Mouse (Mus musculus) heart, embryonic 14.5 days (tissue): Measurements from ENCODE around the gene Magohb. TPM values are rescaled to one million over a fixed set of nuclear protein-coding genes. Genes with fewer than 3 reads are reported as not detected.

Experiments used
- ATAC-seq: fragments of 200-750 bp; cut with Nextera tagmentation; 2 replicates; pipeline ENCODE4 v1.8.0; 2017; ENCODE audit warnings: low read depth, moderate TSS enrichment; ENCODE audit not compliant: insufficient number of reproducible peaks, insufficient read depth, low FRiP score
- H3K27ac ChIP-seq, 2 experiments: fragments of 200-500 bp in 1 of 2; fragments of 300-500 bp in 1 of 2; sonication (generic) in 1 of 2; replicated peaks in 1 of 2; 2 replicates each; pipeline ENCODE4 v1.5.1; 2012 to 2014; ENCODE audit warnings: low read depth in 2 of 2, low read length in 2 of 2, control low read depth in 1 of 2, mild to moderate bottlenecking in 1 of 2, mixed read lengths in 1 of 2; ENCODE audit not compliant: control insufficient read depth in 1 of 2, insufficient read depth in 1 of 2
- H3K27me3 ChIP-seq: fragments of 300-500 bp; sonication (generic); 2 replicates; pipeline ENCODE4 v1.6.1; 2014; ENCODE audit warnings: mild to moderate bottlenecking, low read length, control low read depth; ENCODE audit not compliant: control insufficient read depth, insufficient read depth
- H3K36me3 ChIP-seq: fragments of 300-500 bp; sonication (generic); 2 replicates; pipeline ENCODE4 v1.6.1; 2014; ENCODE audit warnings: mild to moderate bottlenecking, control low read depth, low read length, mixed read lengths; ENCODE audit not compliant: control insufficient read depth, insufficient read depth
- H3K4me1 ChIP-seq, 2 experiments: fragments of 200-500 bp in 1 of 2; fragments of 300-500 bp in 1 of 2; sonication (generic) in 1 of 2; 2 replicates each; pipeline ENCODE4 v1.6.1; 2012 to 2014; ENCODE audit warnings: low read length in 2 of 2, control low read depth in 1 of 2, mixed read lengths in 1 of 2; ENCODE audit not compliant: control insufficient read depth in 2 of 2, insufficient read depth in 2 of 2
- H3K4me2 ChIP-seq: fragments of 300-500 bp; sonication (generic); 2 replicates; pipeline ENCODE4 v1.6.1; 2014; ENCODE audit warnings: mild to moderate bottlenecking, low read length
- H3K4me3 ChIP-seq, 2 experiments: fragments of 200-500 bp in 1 of 2; fragments of 300-500 bp in 1 of 2; sonication (generic) in 1 of 2; 2 replicates each; pipeline ENCODE4 v1.5.1; 2012 to 2014; ENCODE audit warnings: low read length in 2 of 2, mild to moderate bottlenecking in 2 of 2, control low read depth in 1 of 2, low read depth in 1 of 2, moderate library complexity in 1 of 2; ENCODE audit not compliant: control insufficient read depth in 1 of 2, insufficient read depth in 1 of 2
- H3K9ac ChIP-seq: fragments of 300-500 bp; sonication (generic); 2 replicates; pipeline ENCODE4 v1.6.1; 2014; ENCODE audit warnings: mild to moderate bottlenecking, low read length
- H3K9me3 ChIP-seq: fragments of 300-500 bp; sonication (generic); 2 replicates; pipeline ENCODE4 v1.6.1; 2016; ENCODE audit warnings: low read length, control low read depth; ENCODE audit not compliant: control insufficient read depth
- WGBS: fragments of 180-500 bp; shearing (Covaris S2); extraction: QIAGEN DNeasy Blood & Tissue Kit; methylation state at CpG from one replicate; pipeline ENCODE4 v1.1.7; 2014; 5-methylcytosine and 5-hydroxymethylcytosine counted together
- polyA plus RNA-seq: library from polyadenylated mRNA; unstranded; fragments of >200 nt; fragmentation: Nextera tagmentation; extraction: Ambion mirVana; gene quantifications from 2 replicates; pipeline ENCODE4 v1.2.1, GENCODE M21; 2014

Magohb gene
- 41.7 and 44.8 TPM in 2 replicates for polyA plus RNA-seq

DNA sequence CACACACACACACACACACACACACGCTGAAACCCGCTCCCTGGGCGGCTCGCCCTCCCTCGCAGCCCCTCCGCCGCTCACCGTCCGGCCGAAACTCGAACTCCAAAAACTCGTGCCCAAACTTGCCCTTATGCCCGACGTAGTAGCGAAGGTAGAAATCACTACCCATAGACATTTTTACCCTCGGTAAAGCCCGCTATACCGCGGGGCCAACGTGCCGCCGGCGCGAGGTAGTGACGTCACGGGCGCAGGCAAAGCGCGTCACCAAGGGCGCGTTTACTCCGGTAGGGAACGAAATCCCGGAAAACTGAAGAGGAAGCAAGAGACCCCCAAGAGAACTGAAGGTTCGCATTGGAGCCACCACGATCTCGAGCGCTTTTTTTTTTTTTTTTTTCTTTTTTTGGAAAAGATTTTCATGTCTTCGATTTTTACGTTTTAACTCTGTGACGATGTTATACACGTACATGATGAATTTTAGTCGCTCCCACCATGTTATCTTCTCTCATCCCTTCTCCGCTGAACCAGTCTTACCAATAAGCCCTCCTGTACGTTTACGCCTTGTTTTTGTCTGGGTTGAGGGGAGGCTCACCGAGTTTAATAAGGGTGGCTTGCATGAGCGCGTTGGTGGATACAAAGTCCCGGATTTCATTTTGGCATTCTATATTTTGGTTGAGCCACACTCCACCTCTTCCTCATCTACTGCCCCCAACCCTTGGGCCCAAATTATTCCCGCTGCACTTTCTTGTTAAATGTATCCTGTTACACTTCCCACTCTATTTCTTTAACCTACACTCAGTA lies at the start of gene Magohb:
Magohb (minus strand) TSS at position 254 of the 798 bp plus-strand sequence.
- H3K4me3 ChIP-seq, result peak within 1 kb of the TSS; percentile 70 to 91
- no peaks in the 10 kb centered on the region for H3K9me3 ChIP-seq
- peak within 1 kb of the TSS; percentile 83 for H3K9ac ChIP-seq
- H3K4me1 ChIP-seq, result peaks cover 0 to 6% of the 10 kb centered on the region in 2 experiments; a peak in 2 of 4 replicates
- ATAC-seq, result peak; percentile 69; the same call in 1 of the 2 replicates
- H3K4me2 ChIP-seq, result peak within 1 kb of the TSS; percentile 77
- 2% methylated on average over 51 of the region's 51 CpGs for WGBS
- peaks cover 8% of the 10 kb centered on the region for H3K36me3 ChIP-seq
- H3K27ac ChIP-seq, result peak within 1 kb of the TSS; percentile 56 to 63; a peak in 3 of 4 replicates
- H3K27me3 ChIP-seq, result no peaks in the 10 kb centered on the region

DNA sequence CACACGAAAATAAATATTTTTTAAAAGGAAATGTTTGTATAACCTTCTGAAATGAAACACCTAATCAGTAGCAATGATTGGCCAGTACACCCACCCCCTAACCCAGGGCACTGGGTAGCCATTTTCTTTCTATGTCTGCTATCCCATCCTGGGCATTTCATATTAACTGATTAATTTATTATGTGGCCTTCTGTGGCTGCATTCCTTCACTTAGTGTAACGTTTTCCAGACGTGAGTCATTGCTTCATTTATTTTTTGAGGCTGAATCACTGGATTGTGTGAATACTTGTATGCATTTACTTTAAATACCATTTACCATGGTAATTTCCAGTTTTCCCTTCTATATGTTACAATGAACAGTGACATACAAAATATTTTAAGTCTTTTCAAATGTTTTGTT lies 47.0 kb upstream of the Magohb start:
- 54% methylated on average over 3 of the region's 3 CpGs for WGBS
- Histone ChIP-seq H3K4me3 (no peak overlapping the region), H3K9ac (no peak overlapping the region), H3K36me3 (no peaks in the 10 kb centered on the region), H3K9me3 (no peaks in the 10 kb centered on the region), H3K4me1 (no peaks in the 10 kb centered on the region), H3K27me3 (no peaks in the 10 kb centered on the region), H3K27ac (no peak overlapping the region), H3K4me2 (no peak overlapping the region)
- no peak for ATAC-seq

DNA sequence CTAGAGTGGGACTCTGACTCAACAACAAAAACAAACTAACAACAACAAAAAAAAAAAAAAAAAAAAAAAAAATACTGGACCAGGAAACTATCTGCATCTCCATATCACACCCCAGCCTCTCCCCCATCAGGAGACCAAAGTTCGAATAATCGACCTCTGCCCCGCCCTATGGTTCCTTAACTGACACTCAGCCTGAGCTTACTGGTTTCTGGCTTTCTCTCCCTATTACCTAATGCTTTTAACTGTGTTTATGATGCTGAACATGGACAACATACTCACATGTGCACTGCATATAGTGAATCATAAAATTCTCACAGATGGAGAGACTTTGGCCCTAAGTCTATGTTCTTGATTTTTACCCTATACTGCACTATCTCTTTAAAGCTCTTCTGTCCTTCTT lies 46.3 kb upstream of the Magohb start:
- no peak for ATAC-seq
- Histone ChIP-seq H3K4me1 (no peaks in the 10 kb centered on the region), H3K27ac (no peak overlapping the region), H3K9ac (no peak overlapping the region), H3K4me3 (no peak overlapping the region), H3K27me3 (no peaks in the 10 kb centered on the region), H3K36me3 (no peaks in the 10 kb centered on the region), H3K4me2 (no peak overlapping the region), H3K9me3 (no peaks in the 10 kb centered on the region)
- 66% methylated on average over 3 of the region's 3 CpGs for WGBS

DNA sequence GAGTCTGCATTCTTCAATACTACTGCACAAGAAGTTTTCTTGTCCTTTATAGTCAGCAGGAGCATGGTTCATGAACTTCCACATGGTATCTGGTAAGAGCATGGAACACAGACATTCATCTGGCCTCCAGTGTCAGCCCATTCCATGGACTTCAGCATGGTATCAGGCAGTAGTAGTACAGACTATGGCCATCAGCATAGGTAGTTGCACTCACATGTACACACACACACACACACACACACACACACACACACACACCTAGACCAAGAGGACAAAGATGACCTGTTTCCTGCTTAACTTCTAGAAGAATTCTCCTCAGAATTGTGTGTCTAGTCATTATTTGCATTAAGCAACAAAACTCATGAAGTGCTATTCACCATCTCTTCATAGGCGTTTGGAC lies 45.7 kb upstream of the Magohb start:
- H3K27me3 ChIP-seq, result no peaks in the 10 kb centered on the region
- no peak overlapping the region for H3K4me3 ChIP-seq
- H3K9ac ChIP-seq, result no peak overlapping the region
- H3K36me3 ChIP-seq, result no peaks in the 10 kb centered on the region
- WGBS, result 61% methylated on average over 1 of the region's 1 CpGs
- no peaks in the 10 kb centered on the region for H3K4me1 ChIP-seq
- H3K27ac ChIP-seq, result no peak overlapping the region
- H3K9me3 ChIP-seq, result no peaks in the 10 kb centered on the region
- no peak for ATAC-seq
- H3K4me2 ChIP-seq, result no peak overlapping the region

GRCm38 (mm10) chr6:131327076-131327475 lies 34.0 kb upstream of the Magohb start:
- WGBS, result 82% methylated on average over 2 of the region's 2 CpGs
- no peak overlapping the region for H3K27ac ChIP-seq

DNA sequence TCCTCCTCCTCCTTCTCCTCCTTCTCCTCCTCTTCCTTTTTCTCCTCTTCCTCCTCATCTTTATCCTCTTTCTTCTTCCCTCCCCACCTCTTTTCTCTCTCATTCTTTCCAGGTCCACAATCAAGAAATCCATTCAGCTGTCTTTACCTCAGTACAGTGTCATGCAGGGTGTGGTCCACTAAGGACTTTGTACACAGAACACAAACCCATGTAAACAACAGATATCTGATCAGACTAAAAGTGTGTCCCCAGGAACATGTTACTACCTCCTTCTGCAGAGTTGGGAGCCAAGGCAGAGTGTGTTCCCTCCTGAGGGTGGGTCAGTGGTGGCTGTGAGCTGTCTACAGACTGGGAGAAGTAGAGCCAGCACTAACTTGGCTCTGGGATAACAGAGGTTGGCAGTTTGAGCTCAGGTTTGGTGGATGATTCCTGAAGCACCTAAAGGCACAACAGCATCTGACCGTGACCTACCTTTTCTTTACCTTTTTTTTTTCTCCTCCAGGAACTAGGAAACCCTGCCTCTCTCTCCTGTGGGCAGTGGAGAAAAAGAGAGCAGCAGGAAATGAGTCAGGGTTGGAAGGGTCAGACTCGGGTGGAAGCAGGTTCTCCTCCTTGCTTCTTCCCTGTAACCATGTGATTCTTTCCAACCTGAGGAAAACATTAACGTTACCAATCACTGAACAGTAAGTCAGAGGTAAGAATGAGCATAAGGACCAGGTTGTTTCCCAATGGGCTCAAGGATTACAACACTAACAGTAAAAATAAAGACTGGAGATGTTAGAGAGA lies 29.0 kb upstream of the Magohb start:
- no peaks in the 10 kb centered on the region for H3K9me3 ChIP-seq
- H3K27me3 ChIP-seq, result no peaks in the 10 kb centered on the region
- H3K27ac ChIP-seq, result no peak overlapping the region
- H3K4me3 ChIP-seq, result no peak overlapping the region
- 64% methylated on average over 3 of the region's 3 CpGs for WGBS
- no peaks in the 10 kb centered on the region for H3K36me3 ChIP-seq
- H3K4me1 ChIP-seq, result no peaks in the 10 kb centered on the region
- H3K9ac ChIP-seq, result no peak overlapping the region
- no peak for ATAC-seq
- no peak overlapping the region for H3K4me2 ChIP-seq

More at GRCm38 (mm10) chr6:131327076-131327475, 34.0 kb upstream of the Magohb start:
- ATAC-seq, result no peak
- no peaks in the 10 kb centered on the region for H3K4me1 ChIP-seq
- no peak overlapping the region for H3K4me3 ChIP-seq
- H3K36me3 ChIP-seq, result no peaks in the 10 kb centered on the region
- no peak overlapping the region for H3K9ac ChIP-seq
- no peak overlapping the region for H3K4me2 ChIP-seq
- H3K9me3 ChIP-seq, result no peaks in the 10 kb centered on the region
- no peaks in the 10 kb centered on the region for H3K27me3 ChIP-seq

DNA sequence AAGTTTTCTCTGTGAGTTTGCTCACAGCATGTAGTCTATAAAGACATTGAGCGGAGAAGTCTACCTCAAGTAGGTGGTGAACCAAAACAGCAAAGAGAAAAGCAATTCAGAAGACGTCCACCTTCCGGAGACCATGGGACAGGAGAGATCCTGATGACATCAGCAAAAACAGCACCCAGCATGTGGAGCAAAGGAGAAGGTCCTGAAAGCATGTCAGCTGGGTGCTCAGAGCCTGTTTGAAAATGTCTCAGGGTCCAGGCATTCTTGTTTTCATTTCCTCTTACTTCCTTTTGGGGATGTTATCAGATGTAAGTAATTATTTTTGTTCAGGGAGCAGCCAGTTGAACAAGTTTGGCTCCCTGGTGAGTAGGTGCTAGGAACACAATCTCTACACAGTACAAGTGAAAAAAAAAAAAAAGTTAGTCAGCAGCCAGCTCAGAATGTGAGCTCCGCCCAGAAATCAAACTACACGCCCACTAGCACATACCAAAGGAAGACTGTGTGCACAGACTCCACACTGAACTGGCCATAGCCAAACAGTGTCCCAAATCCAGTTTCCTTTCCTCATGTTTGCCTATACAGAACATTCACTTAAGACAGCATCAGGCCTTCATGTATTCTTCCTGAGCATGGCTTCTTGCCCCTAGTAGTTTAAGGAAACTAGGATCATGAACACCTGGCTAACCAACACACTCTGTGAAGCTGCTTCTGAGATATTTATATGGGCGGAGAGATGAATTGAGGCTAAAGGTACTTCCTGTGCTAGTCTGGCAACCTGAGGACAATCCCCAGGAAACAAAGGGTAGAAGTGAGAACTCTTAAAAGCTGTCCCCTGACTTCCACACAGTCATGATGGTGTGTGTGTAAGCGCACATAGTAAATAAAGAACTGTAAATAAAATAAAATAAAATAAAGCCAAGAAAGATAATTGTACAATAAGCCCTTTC lies 23.4 kb upstream of the Magohb start:
- Histone ChIP-seq H3K36me3 (no peaks in the 10 kb centered on the region), H3K27ac (no peak overlapping the region), H3K4me3 (no peak overlapping the region), H3K9ac (no peak overlapping the region), H3K27me3 (no peaks in the 10 kb centered on the region), H3K4me1 (no peaks in the 10 kb centered on the region), H3K9me3 (no peaks in the 10 kb centered on the region), H3K4me2 (no peak overlapping the region)
- ATAC-seq, result no peak
- 76% methylated on average over 7 of the region's 7 CpGs for WGBS
